Mouse (Mus musculus) liver, embryonic 14.5 days (tissue): ENCODE measurements at regions not wholly inside any gene's neighbourhood (a gene's known extent, or its start where the extent isn't known, plus 50 kb on each side); places are given as distances from the start of the nearest gene placed in this dataset.

Experiments
- CTCF ChIP-seq: IDR thresholded peaks from 2 replicates; pipeline ENCODE4 v1.5.1; 2016; ENCODE audit warnings: antibody characterized with exemption, low read depth, control low read depth
- EP300 ChIP-seq: IDR thresholded peaks from 2 replicates; pipeline ENCODE4 v1.6.1; 2016; ENCODE audit warnings: antibody characterized with exemption, low read depth

DNA sequence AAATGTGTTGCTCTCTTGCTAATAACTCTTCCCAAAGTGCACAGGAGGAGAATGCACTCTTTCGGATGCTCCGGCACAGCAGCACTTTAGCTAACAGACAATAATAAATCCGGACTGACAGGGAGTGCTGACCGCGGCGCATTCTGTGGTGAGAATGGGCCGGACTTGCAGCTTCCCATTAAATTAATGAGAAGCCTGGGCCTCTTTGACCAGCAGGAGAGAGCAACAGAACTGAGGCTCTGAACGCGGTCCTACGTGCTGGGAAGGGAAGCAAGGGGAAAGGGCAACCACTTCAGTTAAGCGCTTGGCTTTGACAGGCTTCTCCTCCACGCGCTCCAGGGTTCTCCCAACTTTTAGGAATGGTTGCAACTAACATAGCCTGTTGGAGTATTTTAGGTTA is 117.2 kb upstream of the Usp25 start:
- no peak for TF ChIP-seq CTCF
- no peak for TF ChIP-seq EP300
